Mouse (Mus musculus): ENCODE measurements at regions not wholly inside any gene's neighbourhood (a gene's known extent, or its start where the extent isn't known, plus 50 kb on each side); places are given as distances from the start of the nearest gene placed in this dataset.

GRCm38 (mm10) chr10:17299600-17299999 is 423.4 kb upstream of the Cited2 start:
- TF ChIP-seq CTCF (conservative IDR thresholded peaks at IDR 0.05; ENCODE audit: insufficient read depth, insufficient read length, low read depth, low read length) (no peak), POLR2A (IDR thresholded peaks at IDR 0.05; ENCODE audit: low read depth, low read length) (no peak)

All from kidney, adult 2 months (tissue).